Mouse (Mus musculus) embryo, embryonic 10.5 days (tissue): ENCODE results near the gene Lamc1.

Experiments
- DNase-seq: peaks from one replicate; pipeline ENCODE4 v3.0.0-alpha.2; 2015; ENCODE audit warnings: low spot score

Lamc1 gene

GRCm38 (mm10) chr1:153191237-153191942, 141.2 kb downstream of the Lamc1 start:
- peak; percentile 19 for DNase-seq

DNA sequence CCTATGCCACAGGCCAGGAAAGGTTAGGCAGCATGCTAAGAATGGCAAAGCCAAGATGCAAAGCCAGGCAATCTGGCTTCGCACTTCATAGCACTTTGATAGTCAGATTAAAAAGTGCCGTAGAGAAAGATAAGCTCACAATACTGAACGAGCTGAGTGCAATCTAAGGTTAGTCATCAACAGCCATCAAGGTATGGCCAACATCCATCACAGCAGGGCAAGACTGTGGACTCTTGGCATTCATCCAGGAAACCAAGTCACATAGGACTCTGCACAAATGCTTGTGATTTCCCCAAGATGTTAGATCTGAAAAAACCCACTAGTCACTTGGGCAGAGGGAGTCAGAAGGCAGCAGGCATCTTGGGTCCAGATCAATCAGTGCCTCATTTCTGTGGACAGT, 144.5 kb downstream of the Lamc1 start:
- DNase-seq, result no peak

- DNase-seq, result peak; percentile 47
Measured at GRCm38 (mm10) chr1:153185828-153186803, 146.5 kb downstream of the Lamc1 start, which contains the start of gene Lamc2. TSS of gene Lamc2 (minus strand) at chr1:153186447.

GRCm38 (mm10) chr1:153180586-153181289, 151.8 kb downstream of the Lamc1 start:
- no peak for DNase-seq

- DNase-seq, result no peak
Measured at GRCm38 (mm10) chr1:153180160-153180559, 152.4 kb downstream of the Lamc1 start.

DNA sequence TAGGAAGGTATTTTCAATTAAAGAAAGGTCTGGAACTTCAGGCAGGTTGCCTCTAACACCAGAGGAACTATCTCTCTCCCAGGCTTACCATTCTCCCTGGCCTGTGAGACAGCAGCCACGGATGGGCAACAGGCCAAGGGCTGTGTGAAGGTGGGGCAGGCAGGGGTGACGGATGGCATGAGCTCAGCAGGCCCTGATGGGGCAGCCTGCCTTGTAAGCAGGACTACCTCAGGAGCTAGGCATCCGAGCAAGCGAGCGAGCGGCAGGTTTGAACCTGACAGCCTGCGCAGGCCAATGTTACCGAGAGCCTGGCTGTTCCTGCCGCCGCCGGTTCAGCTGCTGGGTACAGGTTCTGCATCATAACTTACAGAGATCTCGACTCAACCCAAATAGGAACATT, 157.8 kb downstream of the Lamc1 start:
- no peak for DNase-seq

DNA sequence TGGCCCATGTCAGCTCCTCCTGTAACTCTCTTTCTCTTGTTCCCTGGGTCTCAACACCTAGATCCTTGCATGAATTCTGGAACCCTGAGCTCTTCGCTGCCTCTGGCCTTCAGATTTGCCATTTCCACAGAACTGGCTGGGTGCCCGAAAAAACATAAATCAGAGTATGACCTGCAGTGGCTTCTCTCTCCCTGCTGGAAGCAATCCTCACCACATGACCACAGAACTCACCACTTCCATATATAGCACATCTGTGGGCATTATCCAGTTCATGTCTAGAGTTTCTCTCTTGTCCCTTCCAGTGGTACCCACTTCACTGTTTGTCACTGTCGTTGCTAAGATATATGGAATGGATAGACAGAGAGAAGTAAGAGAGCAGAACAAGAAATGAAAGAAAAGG, 159.3 kb downstream of the Lamc1 start:
- DNase-seq, result no peak

- DNase-seq, result peak; percentile 39
Measured at GRCm38 (mm10) chr1:153172291-153172731, 160.3 kb downstream of the Lamc1 start.

DNA sequence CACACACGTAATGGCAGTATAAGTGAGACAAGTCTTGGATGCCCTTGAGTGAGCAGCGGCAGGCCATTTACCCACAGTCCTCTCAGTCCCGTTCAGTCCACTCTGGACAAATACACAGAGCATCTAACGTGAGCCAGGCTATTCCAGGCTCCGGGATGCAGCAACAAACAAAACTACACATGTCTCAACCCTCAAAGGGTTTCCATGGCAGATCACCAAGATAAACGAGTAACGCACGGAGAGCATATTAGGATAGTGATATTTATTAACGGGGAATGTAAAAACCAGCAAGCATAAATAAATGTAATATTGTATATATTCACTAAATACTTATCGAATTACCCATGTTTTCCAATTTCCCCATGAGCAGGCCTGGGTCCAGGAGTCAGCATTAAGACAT, 161.6 kb downstream of the Lamc1 start:
- no peak for DNase-seq
